Mouse (Mus musculus): Measurements from ENCODE around the gene Pygm. TPM values are rescaled to one million over a fixed set of nuclear protein-coding genes. Genes with fewer than 3 reads are reported as not detected.
A peak's percentile ranks its signal among the peaks of the same experiment; 100 is the strongest.

The Pygm gene
- polyA plus RNA-seq, 1 experiment = 28.7 TPM

DNA sequence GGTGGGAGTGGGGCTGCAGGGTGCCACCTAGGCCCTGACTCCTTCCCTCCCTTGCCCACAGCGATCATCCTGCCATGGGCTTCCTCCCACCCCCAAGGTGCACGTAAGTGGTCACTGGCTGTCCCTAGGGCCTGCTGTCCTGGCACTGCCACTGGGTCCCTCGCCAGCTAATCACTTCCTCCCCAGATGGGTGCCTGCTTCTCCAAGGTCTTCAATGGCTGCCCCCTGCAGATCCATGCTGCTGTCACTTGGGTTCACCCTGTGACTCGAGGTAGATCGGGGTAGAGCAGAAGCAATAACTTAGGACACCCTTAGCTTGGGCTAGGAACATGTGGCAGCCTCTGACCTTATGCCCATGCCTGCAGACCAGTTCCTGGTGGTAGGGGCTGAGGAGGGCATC, 38.2 kb upstream of the Pygm start:
- Histone ChIP-seq H3K4me1 (ENCODE audit: control insufficient read depth, insufficient read depth, insufficient read length, low read length) (peaks cover 4% of the 10 kb centered on the region), H3K27ac (replicated peaks; ENCODE audit: low read depth, low read length) (0 out of 2 replicates have a peak overlapping the region, but pooled peaks have one; percentile 2), H3K4me3 (ENCODE audit: insufficient read depth, low read depth, low read length) (no peak overlapping the region)

DNA sequence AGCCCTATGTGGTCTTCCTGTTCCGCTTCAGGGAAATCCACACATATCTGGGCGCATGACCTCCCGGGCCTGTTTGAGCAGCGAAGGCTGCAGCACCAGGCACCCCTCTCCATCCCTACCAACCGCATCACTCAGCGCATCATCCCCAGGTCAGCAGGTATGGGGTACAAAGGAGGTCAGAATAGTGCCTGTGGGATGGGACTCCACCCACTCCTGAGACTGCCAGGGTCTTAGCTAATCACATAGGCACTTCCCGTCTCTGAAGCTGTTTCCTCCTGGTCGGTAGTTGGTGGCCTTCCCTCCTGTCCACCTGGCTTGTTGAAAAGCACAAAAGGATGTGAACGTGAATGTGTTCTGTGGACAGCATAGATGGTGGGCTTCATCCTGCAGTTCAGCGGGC, 37.5 kb upstream of the Pygm start:
- Histone ChIP-seq H3K4me1 (ENCODE audit: control insufficient read depth, insufficient read depth, insufficient read length, low read length) (peaks cover 4% of the 10 kb centered on the region), H3K4me3 (ENCODE audit: insufficient read depth, low read depth, low read length) (no peak overlapping the region), H3K27ac (replicated peaks; ENCODE audit: low read depth, low read length) (peak overlapping the region; percentile 42)

GRCm38 (mm10) chr19:6347615-6348014, 36.6 kb upstream of the Pygm start:
- Histone ChIP-seq H3K4me3 (ENCODE audit: insufficient read depth, low read depth, low read length) (no peak overlapping the region), H3K4me1 (ENCODE audit: control insufficient read depth, insufficient read depth, insufficient read length, low read length) (peaks cover under 1% of the 10 kb centered on the region; the same call in 1 of the 2 replicates), H3K27ac (replicated peaks; ENCODE audit: low read depth, low read length) (no peak overlapping the region)

- H3K27ac ChIP-seq (replicated peaks; ENCODE audit: low read depth, low read length) = no peak overlapping the region
- no peaks in the 10 kb centered on the region; the same call in 1 of the 2 replicates for H3K4me1 ChIP-seq (ENCODE audit: control insufficient read depth, insufficient read depth, insufficient read length, low read length)
Measured at GRCm38 (mm10) chr19:6348717-6349116, 35.5 kb upstream of the Pygm start.

GRCm38 (mm10) chr19:6349215-6349983, 34.8 kb upstream of the Pygm start:
- H3K4me3 ChIP-seq (ENCODE audit: insufficient read depth, low read depth, low read length) = no peak overlapping the region
- H3K4me1 ChIP-seq (ENCODE audit: control insufficient read depth, insufficient read depth, insufficient read length, low read length) = no peaks in the 10 kb centered on the region; the same call in 1 of the 2 replicates
- 0 out of 2 replicates have a peak overlapping the region, but pooled peaks have one; percentile 10 for H3K27ac ChIP-seq (replicated peaks; ENCODE audit: low read depth, low read length)

More at GRCm38 (mm10) chr19:6348717-6349116, 35.5 kb upstream of the Pygm start:
- H3K4me3 ChIP-seq (ENCODE audit: insufficient read depth, low read depth, low read length) = no peak overlapping the region

DNA sequence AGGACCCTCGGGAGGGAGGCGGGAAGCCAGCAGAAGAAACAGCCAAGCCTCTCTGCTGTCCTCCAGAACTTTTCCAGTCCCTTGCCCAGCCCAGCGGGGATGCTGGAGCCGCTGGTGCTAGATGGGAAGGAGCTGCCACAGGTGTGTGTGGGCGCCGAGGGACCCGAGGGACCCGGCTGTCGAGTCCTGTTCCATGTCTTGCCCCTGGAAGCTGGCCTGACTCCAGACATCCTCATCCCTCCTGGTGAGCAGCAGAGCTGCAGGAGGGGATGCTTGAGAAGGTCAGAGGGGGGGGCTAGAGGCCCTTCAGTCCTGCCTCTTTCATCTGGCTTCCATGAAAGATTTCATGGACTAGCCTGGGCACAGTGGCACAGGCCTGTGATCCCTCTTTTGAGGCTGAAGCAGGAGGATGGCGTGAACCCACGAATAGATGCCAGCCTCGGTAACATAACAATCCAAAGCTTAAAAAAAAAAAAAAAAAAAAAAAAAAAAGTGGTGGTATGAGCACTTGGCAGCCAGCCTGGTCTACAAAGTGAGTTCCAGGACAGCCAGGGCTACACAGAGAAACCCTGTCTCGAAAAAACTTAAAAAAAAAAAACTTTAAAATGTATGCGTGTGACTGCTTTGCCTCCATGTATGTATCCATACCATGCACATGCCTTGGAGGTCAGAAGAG, 32.6 kb upstream of the Pygm start:
- Histone ChIP-seq H3K27ac (replicated peaks; ENCODE audit: low read depth, low read length) (no peak overlapping the region), H3K4me1 (ENCODE audit: control insufficient read depth, insufficient read depth, insufficient read length, low read length) (no peaks in the 10 kb centered on the region), H3K4me3 (ENCODE audit: insufficient read depth, low read depth, low read length) (no peak overlapping the region)

DNA sequence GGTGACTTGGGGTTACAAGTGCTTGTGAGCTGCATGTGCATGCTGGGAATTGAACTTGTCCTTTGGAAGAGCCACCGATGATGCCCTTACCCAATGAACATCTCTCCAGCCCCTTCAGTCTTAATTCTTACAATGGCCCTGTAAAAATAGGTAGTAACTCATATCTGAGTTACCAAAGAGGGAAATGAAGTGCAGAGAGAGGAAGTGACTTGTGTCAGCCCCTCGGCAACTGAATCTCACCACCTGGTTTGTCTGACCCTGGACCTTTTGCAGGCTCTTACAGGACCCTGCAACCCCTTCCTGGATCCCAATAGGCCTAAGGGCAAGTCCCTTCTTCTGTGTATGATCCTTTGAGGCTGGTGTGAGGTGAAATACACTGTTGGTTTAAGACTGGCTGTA, 32.1 kb upstream of the Pygm start:
- Histone ChIP-seq H3K4me1 (ENCODE audit: control insufficient read depth, insufficient read depth, insufficient read length, low read length) (no peaks in the 10 kb centered on the region), H3K4me3 (ENCODE audit: insufficient read depth, low read depth, low read length) (no peak overlapping the region), H3K27ac (replicated peaks; ENCODE audit: low read depth, low read length) (no peak overlapping the region)

DNA sequence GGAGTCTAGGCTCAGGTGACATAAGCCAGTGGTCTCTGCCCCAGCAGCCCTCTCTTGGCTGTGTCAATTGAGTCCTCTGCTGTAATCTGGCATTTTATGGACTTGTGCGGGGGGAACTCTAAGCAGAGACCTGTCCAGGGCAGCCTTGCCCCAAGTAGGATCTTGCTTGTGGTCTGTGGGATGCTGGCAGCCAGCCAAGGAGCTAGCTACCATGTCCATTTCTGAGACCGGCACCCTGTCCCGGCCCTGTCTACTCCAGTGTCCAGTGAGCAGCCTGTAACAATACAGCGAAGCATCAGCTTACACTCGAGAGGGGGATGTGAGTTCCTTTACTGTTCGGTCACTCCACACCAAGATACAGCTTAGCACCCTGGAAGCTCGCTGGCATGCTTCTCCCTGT, 30.2 kb upstream of the Pygm start:
- no peak overlapping the region for H3K4me3 ChIP-seq (ENCODE audit: insufficient read depth, low read depth, low read length)
- no peak overlapping the region for H3K27ac ChIP-seq (replicated peaks; ENCODE audit: low read depth, low read length)
- H3K4me1 ChIP-seq (ENCODE audit: control insufficient read depth, insufficient read depth, insufficient read length, low read length) = no peaks in the 10 kb centered on the region

DNA sequence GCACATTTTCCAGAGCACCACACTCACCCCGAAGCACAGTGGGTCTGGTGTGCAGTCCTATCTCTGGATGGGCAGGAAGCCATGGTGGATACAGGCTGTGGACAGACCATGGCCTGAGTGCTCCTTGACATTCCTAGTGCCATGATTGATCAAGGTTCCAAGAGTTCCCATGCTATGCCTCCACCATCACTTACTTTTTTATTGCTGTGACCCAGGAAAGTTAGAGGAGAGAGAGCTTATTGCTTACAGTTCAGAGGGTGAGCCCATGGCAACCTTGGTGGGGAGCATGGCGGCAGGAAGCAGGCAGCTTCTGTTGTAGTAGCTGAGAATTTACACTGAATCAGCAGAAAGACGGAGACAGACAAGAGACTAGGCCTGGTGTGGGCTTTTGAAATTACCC, 22.9 kb upstream of the Pygm start:
- no peak overlapping the region for H3K4me3 ChIP-seq (ENCODE audit: insufficient read depth, low read depth, low read length)
- 0 out of 2 replicates have a peak, but pooled peaks cover 2% of the 10 kb centered on the region for H3K4me1 ChIP-seq (ENCODE audit: control insufficient read depth, insufficient read depth, insufficient read length, low read length)
- no peak overlapping the region for H3K27ac ChIP-seq (replicated peaks; ENCODE audit: low read depth, low read length)

DNA sequence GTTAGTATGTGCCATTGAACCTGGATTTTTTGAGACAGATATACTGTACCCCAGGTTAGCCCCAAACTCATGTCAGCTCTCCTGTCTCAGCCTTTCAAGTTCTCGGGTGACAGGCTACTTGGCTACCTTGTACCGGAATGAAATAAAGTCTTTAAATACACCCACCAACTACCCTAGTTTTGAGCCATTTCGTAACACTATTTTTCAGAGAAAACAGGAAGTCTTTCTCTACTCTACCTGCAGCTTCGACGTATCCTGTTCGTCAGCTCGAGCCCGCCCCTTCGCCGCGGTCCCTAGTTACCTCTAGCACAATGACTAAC, 21.1 kb upstream of the Pygm start:
- 0 out of 2 replicates have a peak, but pooled peaks cover 2% of the 10 kb centered on the region for H3K4me1 ChIP-seq (ENCODE audit: control insufficient read depth, insufficient read depth, insufficient read length, low read length)
- peak overlapping the region; percentile 57 for H3K4me3 ChIP-seq (ENCODE audit: insufficient read depth, low read depth, low read length)
- peak overlapping the region; percentile 84 for H3K27ac ChIP-seq (replicated peaks; ENCODE audit: low read depth, low read length)

GRCm38 (mm10) chr19:6363411-6364240, 20.6 kb upstream of the Pygm start, which contains the start of gene Sf1:
Gene Sf1 (plus strand): TSS chr19:6363690.
- peak within 1 kb of the TSS; percentile 95 for H3K27ac ChIP-seq (replicated peaks; ENCODE audit: low read depth, low read length)

DNA sequence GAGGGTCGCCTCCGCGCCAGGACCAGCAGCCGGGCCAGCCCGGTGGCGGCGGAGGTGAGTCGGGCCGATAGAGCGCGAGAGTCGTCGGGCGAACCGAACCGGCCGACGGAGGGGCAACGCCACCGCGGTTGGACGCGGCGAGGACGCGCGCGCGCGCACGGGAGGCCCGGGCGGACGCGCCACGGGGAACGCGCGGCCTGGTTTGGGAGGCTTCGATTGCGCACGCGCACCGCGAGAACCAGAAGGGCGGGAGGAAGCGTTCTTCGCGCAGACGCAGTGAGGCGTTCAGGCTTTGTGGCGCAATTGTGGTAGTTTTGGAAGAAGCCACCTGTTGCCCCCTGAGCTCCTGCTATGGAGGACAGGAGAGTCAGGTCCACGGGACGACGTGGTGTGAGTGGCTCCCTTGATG, 19.9 kb upstream of the Pygm start:
- peak overlapping the region; percentile 99 for H3K4me3 ChIP-seq (ENCODE audit: insufficient read depth, low read depth, low read length)
- H3K27ac ChIP-seq (replicated peaks; ENCODE audit: low read depth, low read length) = peak overlapping the region; percentile 95
- H3K4me1 ChIP-seq (ENCODE audit: control insufficient read depth, insufficient read depth, insufficient read length, low read length) = 0 out of 2 replicates have a peak, but pooled peaks cover 2% of the 10 kb centered on the region

More at GRCm38 (mm10) chr19:6363411-6364240, 20.6 kb upstream of the Pygm start, which contains the start of gene Sf1:
- Histone ChIP-seq H3K4me3 (ENCODE audit: insufficient read depth, low read depth, low read length) (peak within 1 kb of the TSS; percentile 99), H3K4me1 (ENCODE audit: control insufficient read depth, insufficient read depth, insufficient read length, low read length) (0 out of 2 replicates have a peak, but pooled peaks cover 2% of the 10 kb centered on the region)

DNA sequence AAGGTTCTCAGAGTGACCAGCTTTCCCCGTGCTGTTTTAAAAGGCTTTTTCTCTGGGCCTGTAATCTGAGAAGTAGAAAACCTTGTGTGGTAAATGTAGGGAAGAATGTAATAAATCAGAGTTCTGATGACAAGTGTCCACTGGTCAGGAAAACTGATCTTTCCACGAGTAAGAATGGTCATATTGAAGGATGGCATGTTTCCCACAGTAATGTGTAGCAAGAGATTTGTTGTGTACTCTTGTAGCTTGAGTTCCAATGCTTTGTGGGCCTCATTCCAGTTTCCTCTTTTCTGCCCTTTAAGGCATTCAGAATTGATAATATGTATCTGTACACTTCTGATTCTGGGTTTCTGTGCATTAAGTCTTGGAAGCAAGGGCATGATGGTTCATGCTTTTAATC, 19.4 kb upstream of the Pygm start:
- Histone ChIP-seq H3K4me3 (ENCODE audit: insufficient read depth, low read depth, low read length) (peak overlapping the region; percentile 99), H3K27ac (replicated peaks; ENCODE audit: low read depth, low read length) (no peak overlapping the region), H3K4me1 (ENCODE audit: control insufficient read depth, insufficient read depth, insufficient read length, low read length) (0 out of 2 replicates have a peak, but pooled peaks cover 2% of the 10 kb centered on the region)

- Histone ChIP-seq H3K4me1 (ENCODE audit: control insufficient read depth, insufficient read depth, insufficient read length, low read length) (no peaks in the 10 kb centered on the region), H3K27ac (replicated peaks; ENCODE audit: low read depth, low read length) (no peak overlapping the region), H3K4me3 (ENCODE audit: insufficient read depth, low read depth, low read length) (no peak overlapping the region)
Measured at GRCm38 (mm10) chr19:6370175-6370574, 14.0 kb upstream of the Pygm start.

DNA sequence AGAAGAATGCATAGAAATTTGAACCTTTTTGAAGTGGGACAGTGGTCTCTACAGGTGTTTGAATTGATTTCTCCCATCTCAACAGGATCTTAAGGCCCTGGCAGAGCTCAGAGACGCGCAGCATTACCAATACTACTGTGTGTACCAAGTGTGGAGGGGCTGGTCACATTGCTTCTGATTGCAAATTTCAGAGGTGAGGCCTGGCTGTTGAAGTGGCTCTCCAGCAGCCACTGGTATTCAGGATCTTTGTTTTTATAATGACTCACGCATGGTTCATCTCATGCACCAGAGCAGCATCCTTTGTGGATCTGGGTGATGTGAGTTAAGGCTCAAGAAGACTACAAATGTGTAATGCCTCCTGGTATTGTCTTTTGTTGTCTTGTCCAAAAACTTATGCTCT, 11.8 kb upstream of the Pygm start:
- Histone ChIP-seq H3K4me1 (ENCODE audit: control insufficient read depth, insufficient read depth, insufficient read length, low read length) (no peaks in the 10 kb centered on the region), H3K27ac (replicated peaks; ENCODE audit: low read depth, low read length) (no peak overlapping the region), H3K4me3 (ENCODE audit: insufficient read depth, low read depth, low read length) (no peak overlapping the region)

Measured in brown adipose tissue, adult 24 weeks (tissue).